Mouse (Mus musculus) heart, embryonic 15.5 days (tissue): ENCODE data around the gene Nova2. TPM values are rescaled to one million over a fixed set of nuclear protein-coding genes. Genes with fewer than 3 reads are reported as not detected.

Source experiments
- ATAC-seq: fragments of 200-750 bp; cut with Nextera tagmentation; replicated peaks from 2 replicates; pipeline ENCODE4 v1.8.0; 2017; ENCODE audit warnings: low read depth, moderate TSS enrichment; ENCODE audit not compliant: insufficient number of reproducible peaks, insufficient read depth, low FRiP score
- H3K27ac ChIP-seq: fragments of 300-500 bp; sonication (generic); 2 replicates; pipeline ENCODE4 v1.5.1; 2015; ENCODE audit warnings: mild to moderate bottlenecking, inconsistent platforms
- H3K27me3 ChIP-seq: fragments of 300-500 bp; sonication (generic); 2 replicates; pipeline ENCODE4 v1.6.1; 2015; ENCODE audit warnings: inconsistent platforms
- H3K36me3 ChIP-seq: fragments of 300-500 bp; sonication (generic); 2 replicates; pipeline ENCODE4 v1.6.1; 2015; ENCODE audit warnings: mild to moderate bottlenecking, inconsistent platforms
- H3K4me1 ChIP-seq: fragments of 300-500 bp; sonication (generic); replicated peaks from 2 replicates; pipeline ENCODE4 v1.6.1; 2015; ENCODE audit warnings: inconsistent platforms
- H3K4me2 ChIP-seq: fragments of 300-500 bp; sonication (generic); 2 replicates; pipeline ENCODE4 v1.6.1; 2015; ENCODE audit warnings: inconsistent platforms, mild to moderate bottlenecking, moderate library complexity
- H3K4me3 ChIP-seq: fragments of 300-500 bp; sonication (generic); 2 replicates; pipeline ENCODE4 v1.5.1; 2015; ENCODE audit warnings: mild to moderate bottlenecking, inconsistent platforms
- H3K9ac ChIP-seq: fragments of 300-500 bp; sonication (generic); 2 replicates; pipeline ENCODE4 v1.6.1; 2015; ENCODE audit warnings: mild to moderate bottlenecking, inconsistent platforms
- H3K9me3 ChIP-seq: fragments of 300-500 bp; sonication (generic); replicated peaks from 2 replicates; pipeline ENCODE4 v1.6.1; 2016; ENCODE audit warnings: inconsistent platforms
- WGBS: fragments of 180-500 bp; shearing (Covaris S2); methylation state at CpG from one replicate; pipeline ENCODE4 v1.1.7; 2015; ENCODE audit warnings: mixed read lengths; 5-methylcytosine and 5-hydroxymethylcytosine counted together
- polyA plus RNA-seq: library from polyadenylated mRNA; unstranded; fragments of >200 nt; fragmentation: Nextera tagmentation; extraction: Ambion mirVana; gene quantifications from 2 replicates; pipeline ENCODE4 v1.2.1, GENCODE M21; 2015

Gene Nova2
- 0.53 and 0.79 TPM in 2 replicates for polyA plus RNA-seq

DNA sequence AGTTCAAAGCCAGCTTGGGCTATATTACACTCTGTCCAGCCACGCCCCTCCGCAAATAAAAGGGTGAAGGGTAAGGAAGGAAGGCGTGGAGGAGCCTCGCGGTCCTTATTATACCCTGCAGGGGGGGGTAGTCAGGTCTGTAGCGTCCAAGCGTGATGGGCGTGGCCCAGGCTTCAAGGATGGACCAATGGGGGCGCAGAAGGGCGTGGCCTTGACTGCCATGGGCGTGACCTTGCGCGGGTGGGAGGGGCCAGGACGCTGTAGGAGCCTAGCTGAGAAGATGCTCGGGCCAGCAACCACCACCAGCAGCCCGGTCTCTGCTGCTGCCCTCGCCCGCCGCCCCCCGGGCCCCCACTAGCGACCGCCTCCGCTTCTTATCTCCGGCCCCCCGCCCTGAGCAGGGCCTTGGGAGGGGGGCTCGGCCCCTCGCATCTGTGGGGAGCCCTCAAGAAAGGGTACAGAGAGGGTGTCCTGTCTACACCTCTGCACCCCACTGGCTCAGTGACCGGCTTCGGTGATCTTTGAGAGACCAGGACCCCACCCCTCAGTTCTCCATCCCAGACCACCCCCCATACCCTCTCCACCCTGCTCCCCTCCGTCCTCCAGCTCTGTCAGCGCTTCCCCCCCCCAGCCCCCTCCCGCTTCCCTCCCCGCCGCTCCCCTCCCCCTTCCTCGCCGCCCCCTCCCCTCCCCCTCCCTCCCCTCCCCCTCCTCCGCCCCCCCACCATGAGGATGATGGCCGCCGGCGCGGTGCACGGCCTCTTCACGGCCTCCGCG lies at the start of gene Nova2:
Nova2 (plus strand) TSS at position 727 of the 777 bp plus-strand sequence.
- H3K9ac ChIP-seq, result peak within 1 kb of the TSS; percentile 68
- H3K27ac ChIP-seq, result peak within 1 kb of the TSS; percentile 54; the same call in 1 of the 2 replicates
- H3K36me3 ChIP-seq, result no peaks in the 10 kb centered on the region
- peak within 1 kb of the TSS; percentile 95 for H3K4me2 ChIP-seq
- H3K4me1 ChIP-seq, result peaks cover 15% of the 10 kb centered on the region
- peaks cover 67% of the 10 kb centered on the region for H3K27me3 ChIP-seq
- peak; percentile 87 for ATAC-seq
- peak within 1 kb of the TSS; percentile 60 for H3K4me3 ChIP-seq
- under 1% methylated on average over 30 of the region's 45 CpGs for WGBS
- no peaks in the 10 kb centered on the region for H3K9me3 ChIP-seq

GRCm38 (mm10) chr7:18878691-18879090 lies 47.0 kb upstream of the Nova2 start:
- no peak for ATAC-seq
- Histone ChIP-seq H3K4me3 (no peak overlapping the region), H3K27me3 (peaks cover 6% of the 10 kb centered on the region; the same call in 1 of the 2 replicates), H3K36me3 (no peaks in the 10 kb centered on the region), H3K4me1 (no peaks in the 10 kb centered on the region), H3K9me3 (no peaks in the 10 kb centered on the region), H3K27ac (no peak overlapping the region), H3K4me2 (no peak overlapping the region), H3K9ac (no peak overlapping the region)
- WGBS, result 60% methylated on average over 7 of the region's 7 CpGs

DNA sequence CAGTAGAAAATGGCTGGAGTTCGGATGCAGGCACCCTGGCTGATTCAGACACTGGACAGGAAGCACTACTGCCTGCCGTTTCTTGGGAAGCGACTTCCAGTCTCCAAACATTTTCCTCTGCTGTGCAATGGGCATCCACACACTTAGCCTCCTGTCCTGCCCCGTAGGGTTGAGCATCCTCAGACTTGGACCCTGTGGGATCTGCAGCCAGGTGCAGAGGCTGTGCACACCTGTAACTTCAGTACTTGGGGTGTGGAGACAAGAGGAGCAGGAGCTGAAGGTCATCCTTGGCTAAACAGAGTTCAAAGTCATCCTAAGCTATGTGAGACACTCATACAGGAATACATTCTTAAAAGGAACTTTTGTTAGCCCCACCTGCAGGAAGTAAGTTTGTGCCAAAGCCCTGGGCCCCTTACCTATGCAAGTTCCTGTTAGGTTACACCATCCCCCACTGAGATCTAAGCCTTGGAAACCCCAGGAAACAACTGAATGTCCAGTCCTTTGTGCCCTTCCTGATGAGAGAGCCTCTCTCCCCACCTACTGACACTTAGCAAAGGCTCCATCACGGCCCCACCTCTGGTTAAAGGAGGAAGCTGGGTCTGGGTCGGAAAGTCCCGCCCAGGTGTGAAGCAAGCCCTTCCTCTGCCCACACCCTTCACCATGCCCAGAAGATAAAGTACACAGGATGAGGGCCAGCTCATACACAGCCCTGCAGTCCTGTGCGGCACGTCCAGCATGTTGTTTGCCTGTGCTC lies 41.5 kb upstream of the Nova2 start:
- Histone ChIP-seq H3K27ac (no peak overlapping the region), H3K4me3 (no peak overlapping the region), H3K4me2 (no peak overlapping the region), H3K9ac (no peak overlapping the region), H3K36me3 (no peaks in the 10 kb centered on the region), H3K4me1 (0 out of 2 replicates have a peak, but pooled peaks cover 6% of the 10 kb centered on the region), H3K27me3 (no peaks in the 10 kb centered on the region), H3K9me3 (no peaks in the 10 kb centered on the region)
- ATAC-seq, result 0 out of 2 replicates have a peak, but pooled peaks have one; percentile 29
- WGBS, result 41% methylated on average over 9 of the region's 9 CpGs

- 0 out of 2 replicates have a peak, but pooled peaks cover 6% of the 10 kb centered on the region for H3K4me1 ChIP-seq
- H3K9ac ChIP-seq, result no peak overlapping the region
- H3K27ac ChIP-seq, result no peak overlapping the region
- no peak for ATAC-seq
- no peak overlapping the region for H3K4me2 ChIP-seq
- H3K4me3 ChIP-seq, result no peak overlapping the region
- H3K27me3 ChIP-seq, result no peaks in the 10 kb centered on the region
- H3K36me3 ChIP-seq, result no peaks in the 10 kb centered on the region
- WGBS, result 45% methylated on average over 13 of the region's 13 CpGs
- H3K9me3 ChIP-seq, result no peaks in the 10 kb centered on the region
These were observed 40.8 kb upstream of the Nova2 start for GRCm38 (mm10) chr7:18884745-18885422.

DNA sequence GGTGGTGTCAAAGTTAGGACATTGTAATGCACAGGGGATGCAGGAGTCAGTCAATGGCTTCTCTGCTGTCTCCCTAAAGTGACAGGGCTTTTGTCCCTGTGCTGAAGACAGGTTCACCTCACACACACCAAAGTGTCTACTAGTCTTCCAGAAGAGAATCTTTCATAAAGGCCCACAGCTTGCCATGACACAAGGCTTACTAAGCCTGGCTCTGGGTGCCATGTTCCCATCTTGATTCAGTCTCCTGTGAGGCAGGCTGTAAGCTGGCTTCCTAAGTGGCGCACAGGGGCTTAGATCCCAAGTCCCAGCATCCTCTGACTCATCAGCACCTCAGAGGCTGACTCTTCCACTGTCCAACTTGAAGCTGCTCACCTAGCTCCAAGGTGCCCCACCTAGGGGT lies 38.7 kb upstream of the Nova2 start:
- Histone ChIP-seq H3K4me3 (no peak overlapping the region), H3K4me2 (no peak overlapping the region), H3K9ac (no peak overlapping the region), H3K9me3 (no peaks in the 10 kb centered on the region), H3K27me3 (no peaks in the 10 kb centered on the region), H3K4me1 (0 out of 2 replicates have a peak, but pooled peaks cover 6% of the 10 kb centered on the region), H3K27ac (no peak overlapping the region), H3K36me3 (no peaks in the 10 kb centered on the region)
- 68% methylated on average over 1 of the region's 1 CpGs for WGBS
- no peak for ATAC-seq

DNA sequence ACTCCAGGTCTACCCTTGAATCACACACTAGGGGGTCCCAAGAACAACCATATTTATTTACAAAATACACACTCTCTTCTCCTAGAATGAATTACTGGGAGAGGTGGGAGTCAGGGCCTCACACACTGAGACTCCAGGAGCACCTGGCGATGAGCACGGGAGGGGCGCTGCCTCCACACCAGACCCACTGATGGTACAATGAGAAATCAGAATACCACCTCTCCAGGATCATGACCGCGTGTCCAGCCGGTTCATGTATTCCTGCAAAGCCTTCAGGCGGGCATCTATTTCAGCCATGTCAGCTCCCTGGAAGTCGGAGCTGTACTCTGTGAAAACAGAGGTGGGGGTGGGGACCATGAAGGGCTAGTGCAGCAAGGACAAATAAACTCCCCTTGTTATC lies 34.8 kb upstream of the Nova2 start:
- H3K36me3 ChIP-seq, result no peaks in the 10 kb centered on the region
- no peaks in the 10 kb centered on the region for H3K9me3 ChIP-seq
- no peak overlapping the region for H3K4me2 ChIP-seq
- H3K9ac ChIP-seq, result no peak overlapping the region
- peaks cover 21% of the 10 kb centered on the region for H3K4me1 ChIP-seq
- no peak overlapping the region for H3K27ac ChIP-seq
- H3K27me3 ChIP-seq, result peaks cover 15% of the 10 kb centered on the region
- no peak for ATAC-seq
- 90% methylated on average over 8 of the region's 8 CpGs for WGBS
- no peak overlapping the region for H3K4me3 ChIP-seq

DNA sequence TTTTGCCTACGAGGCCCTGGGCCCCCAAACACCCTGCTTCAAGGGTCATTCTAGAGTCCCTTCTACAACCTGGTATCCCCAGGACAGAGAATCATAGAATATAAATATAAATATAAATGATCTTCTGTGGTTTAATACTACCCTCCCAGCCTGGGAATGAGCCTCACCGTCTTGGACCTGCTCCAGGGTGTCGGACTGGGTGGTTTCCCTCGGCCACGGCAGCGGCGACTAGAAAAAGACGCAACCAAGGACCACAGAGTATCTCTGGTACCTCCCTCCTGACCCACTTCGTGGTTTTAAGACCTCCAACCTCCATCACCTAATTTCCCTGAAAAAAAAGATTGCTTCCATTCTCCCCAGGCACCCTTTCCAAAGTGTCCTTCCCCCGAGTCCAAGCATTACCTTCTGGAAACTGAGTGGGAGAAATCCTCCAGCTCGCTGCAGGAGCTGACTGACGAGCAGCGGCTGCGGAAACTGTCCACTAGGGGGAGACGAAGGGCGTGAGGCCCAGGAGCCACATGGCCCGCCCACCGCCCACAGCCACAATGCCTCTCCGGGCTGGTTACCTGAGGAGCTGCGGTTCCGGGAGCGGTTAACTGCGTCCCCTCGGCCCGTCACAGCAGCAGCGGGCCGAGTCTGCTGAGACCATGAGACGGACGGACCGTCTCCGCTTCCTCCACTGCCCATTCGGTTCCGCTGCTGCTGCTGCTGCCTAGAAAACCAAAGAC lies 33.7 kb upstream of the Nova2 start:
- ATAC-seq, result peak; percentile 68
- Histone ChIP-seq H3K4me1 (peaks cover 21% of the 10 kb centered on the region), H3K9ac (peak overlapping the region; percentile 51; the same call in 1 of the 2 replicates), H3K27me3 (peaks cover 15% of the 10 kb centered on the region), H3K36me3 (no peaks in the 10 kb centered on the region), H3K9me3 (no peaks in the 10 kb centered on the region), H3K4me2 (peak overlapping the region; percentile 83), H3K4me3 (peak overlapping the region; percentile 48), H3K27ac (no peak overlapping the region)
- 17% methylated on average over 33 of the region's 33 CpGs for WGBS

DNA sequence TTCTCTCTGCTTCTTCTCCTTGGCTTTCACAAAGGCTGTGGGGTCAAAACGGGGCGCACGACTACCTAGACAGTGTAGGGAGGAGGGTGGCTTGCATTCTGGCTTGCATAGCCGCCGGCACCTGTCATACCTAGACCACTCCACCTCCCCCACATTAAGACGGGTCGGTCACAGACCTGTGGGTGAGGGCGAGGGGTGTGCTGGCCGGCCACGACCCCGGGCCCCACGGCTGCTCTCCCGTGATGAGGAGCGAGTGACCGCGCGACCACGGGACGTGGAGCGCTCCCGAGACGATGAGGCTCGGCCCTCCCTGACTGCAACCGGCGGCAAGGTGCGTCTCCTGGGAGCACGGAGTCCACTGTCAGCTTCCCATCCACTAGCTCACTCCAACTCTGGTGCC lies 32.7 kb upstream of the Nova2 start:
- Histone ChIP-seq H3K27ac (no peak overlapping the region), H3K9ac (no peak overlapping the region), H3K27me3 (peaks cover 15% of the 10 kb centered on the region), H3K4me2 (peak overlapping the region; percentile 83), H3K36me3 (no peaks in the 10 kb centered on the region), H3K9me3 (no peaks in the 10 kb centered on the region), H3K4me3 (peak overlapping the region; percentile 48; the same call in 1 of the 2 replicates), H3K4me1 (peaks cover 21% of the 10 kb centered on the region)
- ATAC-seq, result peak; percentile 42; the same call in 1 of the 2 replicates
- WGBS, result 24% methylated on average over 27 of the region's 27 CpGs

GRCm38 (mm10) chr7:18893651-18894430 lies 31.8 kb upstream of the Nova2 start:
- ATAC-seq, result peak; percentile 40
- H3K4me1 ChIP-seq, result peaks cover 21% of the 10 kb centered on the region
- peak overlapping the region; percentile 47 for H3K4me3 ChIP-seq
- peak overlapping the region; percentile 57 for H3K9ac ChIP-seq
- H3K9me3 ChIP-seq, result no peaks in the 10 kb centered on the region
- H3K36me3 ChIP-seq, result no peaks in the 10 kb centered on the region
- H3K27ac ChIP-seq, result no peak overlapping the region
- peak overlapping the region; percentile 83 for H3K4me2 ChIP-seq
- 1% methylated on average over 37 of the region's 41 CpGs for WGBS
- H3K27me3 ChIP-seq, result peaks cover 15% of the 10 kb centered on the region

DNA sequence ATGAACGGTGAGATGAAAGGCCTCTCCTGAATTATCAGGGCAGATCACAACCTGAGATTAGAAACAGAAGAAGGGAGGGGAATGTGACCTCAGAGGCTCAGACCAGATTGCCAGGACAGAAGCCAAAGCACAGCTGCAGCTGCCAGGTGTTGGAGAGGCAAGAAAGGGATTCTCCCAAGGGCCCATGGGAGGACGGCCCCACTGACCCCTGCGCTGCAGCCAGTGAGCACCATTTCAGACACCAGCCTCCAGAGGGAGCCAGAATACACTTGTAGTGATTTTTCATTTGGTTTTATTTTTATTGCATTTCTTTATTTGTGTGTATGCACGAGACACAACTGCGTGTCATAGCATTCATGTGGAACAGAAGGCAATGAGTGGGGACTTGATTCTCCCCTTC lies 29.2 kb upstream of the Nova2 start:
- Histone ChIP-seq H3K4me3 (no peak overlapping the region), H3K9me3 (no peaks in the 10 kb centered on the region), H3K4me2 (no peak overlapping the region), H3K27me3 (peaks cover 15% of the 10 kb centered on the region), H3K9ac (no peak overlapping the region), H3K27ac (no peak overlapping the region), H3K4me1 (peaks cover 21% of the 10 kb centered on the region), H3K36me3 (peaks cover 15% of the 10 kb centered on the region; the same call in 1 of the 2 replicates)
- 49% methylated on average over 5 of the region's 5 CpGs for WGBS
- ATAC-seq, result no peak
